Mouse (Mus musculus) CH12.LX (cell line): ENCODE data around the gene Tal1. TPM values are rescaled to one million over a fixed set of nuclear protein-coding genes. Genes with fewer than 3 reads are reported as not detected.

Experiments used
- DNase-seq: peaks from one replicate; pipeline ENCODE4 v3.0.0-alpha.2; 2013; ENCODE audit errors: extremely low read depth
- H3K27ac ChIP-seq: 2 replicates; pipeline ENCODE4 v1.5.1; 2012; ENCODE audit warnings: low read depth, mild to moderate bottlenecking, control low read depth, moderate library complexity; ENCODE audit not compliant: insufficient read depth
- H3K27me3 ChIP-seq: replicated peaks from 2 replicates; pipeline ENCODE3; 2012; ENCODE audit warnings: inconsistent platforms
- H3K36me3 ChIP-seq, 2 experiments: replicated peaks in 1 of 2; 2 replicates each; pipeline versions ENCODE3 to v1.6.1; 2012; ENCODE audit warnings: inconsistent platforms in 1 of 2, low read length in 1 of 2, mild to moderate bottlenecking in 1 of 2, mixed read lengths in 1 of 2, moderate library complexity in 1 of 2; ENCODE audit not compliant: control insufficient read depth in 1 of 2, insufficient read depth in 1 of 2
- H3K4me1 ChIP-seq, 2 experiments: 2 replicates each; pipeline ENCODE4 v1.6.1; 2012; ENCODE audit warnings: inconsistent platforms in 1 of 2, moderate library complexity in 1 of 2; ENCODE audit not compliant: insufficient read depth in 2 of 2, control insufficient read depth in 1 of 2
- H3K4me2 ChIP-seq: 2 replicates; pipeline ENCODE4 v1.6.1; 2012; ENCODE audit warnings: low read depth, mild to moderate bottlenecking, control low read depth; ENCODE audit not compliant: poor library complexity, insufficient read depth, severe bottlenecking
- H3K4me3 ChIP-seq, 3 experiments: fragments of 150-350 bp in 1 of 3; sonication (generic) in 1 of 3; replicated peaks in 1 of 3; 2 replicates each; pipeline versions ENCODE3 to v1.5.1; 2011 to 2012; ENCODE audit warnings: low read depth in 2 of 3, low read length in 2 of 3, mild to moderate bottlenecking in 2 of 3, moderate library complexity in 2 of 3, control low read depth in 1 of 3, improper control_type of control experiment in 1 of 3, inconsistent platforms in 1 of 3, mixed read lengths in 1 of 3; ENCODE audit not compliant: poor library complexity in 1 of 3
- H3K79me2 ChIP-seq: replicated peaks from 2 replicates; pipeline ENCODE4 v1.6.1; 2012; ENCODE audit warnings: mild to moderate bottlenecking, moderate library complexity; ENCODE audit not compliant: control insufficient read depth, poor library complexity, insufficient read depth, severe bottlenecking; ENCODE audit errors: extremely low read depth
- H3K9ac ChIP-seq: 2 replicates; pipeline ENCODE4 v1.6.1; 2012; ENCODE audit warnings: low read depth, mild to moderate bottlenecking, control low read depth, moderate library complexity; ENCODE audit not compliant: insufficient read depth
- H3K9me3 ChIP-seq: replicated peaks from 2 replicates; pipeline ENCODE3; 2012; ENCODE audit warnings: low read length, inconsistent platforms, mixed read lengths
- BHLHE40 ChIP-seq: IDR thresholded peaks from 2 replicates; pipeline ENCODE4 v1.6.1; 2011; ENCODE audit warnings: mild to moderate bottlenecking, low read depth, low read length, improper control_type of control experiment
- CHD2 ChIP-seq: IDR thresholded peaks from 2 replicates; pipeline ENCODE4 v1.6.1; 2011; ENCODE audit warnings: low read length, improper control_type of control experiment
- CTCF ChIP-seq, 2 experiments: IDR thresholded peaks in 1 of 2; conservative IDR thresholded peaks in 1 of 2; 2 replicates each; pipeline ENCODE4 v1.5.1; 2011 to 2012; ENCODE audit warnings: low read depth in 2 of 2, low read length in 2 of 2, improper control_type of control experiment in 1 of 2, inconsistent platforms in 1 of 2, mild to moderate bottlenecking in 1 of 2, moderate library complexity in 1 of 2
- E2F4 ChIP-seq: IDR thresholded peaks from 2 replicates; pipeline ENCODE4 v1.6.1; 2011; ENCODE audit warnings: low read depth, low read length, improper control_type of control experiment; ENCODE audit not compliant: insufficient replicate concordance
- ELF1 ChIP-seq: IDR thresholded peaks from 2 replicates; pipeline ENCODE4 v1.6.1; 2014; ENCODE audit warnings: low read depth, mild to moderate bottlenecking, inconsistent platforms, low read length, improper control_type of control experiment
- ETS1 ChIP-seq: conservative IDR thresholded peaks from 2 replicates; pipeline ENCODE4 v1.6.1; 2012; ENCODE audit warnings: low read depth, mild to moderate bottlenecking, inconsistent platforms, low read length, improper control_type of control experiment, moderate library complexity
- IRF4 ChIP-seq: IDR thresholded peaks from 2 replicates; pipeline ENCODE4 v1.6.1; 2014; ENCODE audit warnings: low read depth, mild to moderate bottlenecking, inconsistent platforms, low read length, improper control_type of control experiment
- KAT2A ChIP-seq: IDR thresholded peaks from 2 replicates; pipeline ENCODE4 v1.6.1; 2012; ENCODE audit warnings: low read length, improper control_type of control experiment, inconsistent platforms; ENCODE audit not compliant: insufficient replicate concordance
- MAX ChIP-seq: IDR thresholded peaks from 2 replicates; pipeline ENCODE4 v1.6.1; 2011; ENCODE audit warnings: low read length, improper control_type of control experiment
- MEF2A ChIP-seq: IDR thresholded peaks from 2 replicates; pipeline ENCODE4 v1.6.1; 2014; ENCODE audit warnings: low read depth, mild to moderate bottlenecking, inconsistent platforms, low read length, improper control_type of control experiment, borderline replicate concordance
- MXI1 ChIP-seq: IDR thresholded peaks from 2 replicates; pipeline ENCODE4 v1.6.1; 2011; ENCODE audit warnings: mild to moderate bottlenecking, low read depth, low read length, improper control_type of control experiment
- MYC ChIP-seq: IDR thresholded peaks from 2 replicates; pipeline ENCODE4 v1.6.1; 2011; ENCODE audit warnings: low read depth, mild to moderate bottlenecking, improper control_type of control experiment, low read length
- NELFE ChIP-seq: IDR thresholded peaks from 2 replicates; pipeline ENCODE4 v1.6.1; 2011; ENCODE audit warnings: low read depth, low read length, improper control_type of control experiment
- NRF1 ChIP-seq: IDR thresholded peaks from 2 replicates; pipeline ENCODE4 v1.6.1; 2014; ENCODE audit warnings: low read depth, mild to moderate bottlenecking, inconsistent platforms, low read length, improper control_type of control experiment, moderate library complexity
- PAX5 ChIP-seq: IDR thresholded peaks from 2 replicates; pipeline ENCODE4 v1.6.1; 2012; ENCODE audit warnings: low read length, inconsistent platforms, mixed read lengths
- POLR2AphosphoS2 ChIP-seq: IDR thresholded peaks from 2 replicates; pipeline ENCODE4 v1.6.1; 2011; ENCODE audit warnings: low read depth, low read length, improper control_type of control experiment
- RAD21 ChIP-seq: IDR thresholded peaks from 2 replicates; pipeline ENCODE4 v1.6.1; 2011; ENCODE audit warnings: low read depth, mild to moderate bottlenecking, low read length, improper control_type of control experiment, moderate library complexity
- TBP ChIP-seq: conservative IDR thresholded peaks from 2 replicates; pipeline ENCODE4 v1.6.1; 2011; ENCODE audit warnings: low read depth, low read length, improper control_type of control experiment
- USF1 ChIP-seq: IDR thresholded peaks from 2 replicates; pipeline ENCODE4 v1.6.1; 2014; ENCODE audit warnings: low read depth, mild to moderate bottlenecking, inconsistent platforms, low read length, improper control_type of control experiment
- ZC3H11A ChIP-seq: IDR thresholded peaks from 2 replicates; pipeline ENCODE4 v1.6.1; 2012; ENCODE audit warnings: low read depth, mild to moderate bottlenecking, inconsistent platforms, low read length, improper control_type of control experiment
- ZMIZ1 ChIP-seq: IDR thresholded peaks from 2 replicates; pipeline ENCODE4 v1.6.1; 2012; ENCODE audit warnings: low read depth, mild to moderate bottlenecking, inconsistent platforms, low read length, improper control_type of control experiment
- ZNF384 ChIP-seq: IDR thresholded peaks from 2 replicates; pipeline ENCODE4 v1.6.1; 2012; ENCODE audit warnings: low read depth, low read length, improper control_type of control experiment, inconsistent platforms
- dilution Hi-C: fragments of 300-500 bp; cut with MboI; formaldehyde crosslinking; loops from 2 replicates; pipeline ENCODE4 v1.14.3; 2020; ENCODE audit warnings: low sequenced_read_pairs; ENCODE audit not compliant: extremely low pct_unique_long_range_greater_than_20kb, extremely low pct_ligation_motif_present
- in situ Hi-C: fragments of 300-500 bp; cut with MboI; formaldehyde crosslinking; loops from 3 replicates; pipeline ENCODE4 v1.14.3; 2019; ENCODE audit warnings: low sequenced_read_pairs, low pct_ligation_motif_present, low pct_unique_long_range_greater_than_20kb, mixed read lengths
- polyA plus RNA-seq: library from polyadenylated mRNA; unstranded; fragments of >175 nt; gene quantifications from 2 replicates; pipeline ENCODE4 v1.2.1, GENCODE M21; 2012; ENCODE audit warnings: low read depth; ENCODE audit not compliant: insufficient read length
- total RNA-seq, 2 experiments: library from RNA; depleted of rRNA; stranded (reverse); fragments of 300-350 nt in 1 of 2; fragments of >200 nt in 1 of 2; gene quantifications; 2 replicates each; pipeline ENCODE4 v1.2.3; 2012 to 2014

Tal1 gene
- total and polyA plus RNA-seq, 3 experiments, result 0.12 to 0.34 (median 0.13) TPM

GRCm38 (mm10) chr4:115086763-115087415, 30.7 kb downstream of the Tal1 start:
- TF ChIP-seq CHD2 (no peak), ETS1 (no peak), TBP (no peak), ZMIZ1 (no peak), CTCF (conservative IDR thresholded peaks at IDR 0.05 in 1 of 2, IDR thresholded peaks at IDR 0.05 in 1 of 2; ENCODE audit: low read depth in 2 of 2, low read length in 2 of 2) (no peak), PAX5 (no peak), ZC3H11A (no peak), NRF1 (no peak), MYC (no peak), MXI1 (no peak), ZNF384 (no peak), NELFE (no peak), E2F4 (no peak), KAT2A (no peak), RAD21 (no peak), ELF1 (no peak), IRF4 (no peak), MEF2A (no peak)
- no peaks in the 10 kb centered on the region for H3K79me2 ChIP-seq
- dilution Hi-C loops (no loop called here), in situ Hi-C loops (loop anchor here (25.0 kb wide), 1 partner anchor 425 kb away; no protein-coding TSS in a partner anchor)
- no peaks in the 10 kb centered on the region for H3K36me3 ChIP-seq
- H3K9ac ChIP-seq, result no peak overlapping the region
- no peak overlapping the region for H3K4me2 ChIP-seq
- peaks cover 89% of the 10 kb centered on the region for H3K27me3 ChIP-seq
- H3K4me3 ChIP-seq, result no peak overlapping the region
- H3K4me1 ChIP-seq, result peaks cover 0 to 3% of the 10 kb centered on the region in 2 experiments; a peak in 1 of 4 replicates
- H3K9me3 ChIP-seq, result no peaks in the 10 kb centered on the region
- no peak for DNase-seq
- no peak overlapping the region for H3K27ac ChIP-seq

- in situ Hi-C loops, result loop anchor here (25.0 kb wide), 1 partner anchor 426 kb away; no protein-coding TSS in a partner anchor
- TF ChIP-seq ELF1 (no peak), NRF1 (no peak), MAX (no peak), CHD2 (no peak), USF1 (no peak), BHLHE40 (no peak), POLR2AphosphoS2 (no peak)
- Histone ChIP-seq H3K4me2 (peak within 1 kb of the TSS; percentile 67), H3K9me3 (no peaks in the 10 kb centered on the region), H3K27ac (no peak within 1 kb of the TSS), H3K36me3 (no peaks in the 10 kb centered on the region), H3K79me2 (no peaks in the 10 kb centered on the region), H3K27me3 (peaks cover 92% of the 10 kb centered on the region), H3K9ac (no peak within 1 kb of the TSS), H3K4me3 (no peak within 1 kb of the TSS), H3K4me1 (peaks cover 0 to 3% of the 10 kb centered on the region in 2 experiments; a peak in 1 of 4 replicates)
- dilution Hi-C loops, result no loop called here
- DNase-seq, result no peak
Measured at GRCm38 (mm10) chr4:115088611-115089338, 32.5 kb downstream of the Tal1 start, which contains the start of gene Pdzk1ip1. Gene Pdzk1ip1, plus strand, starts transcription at chr4:115088708.
